Mouse (Mus musculus) midbrain, embryonic 12.5 days (tissue): ENCODE measurements around the gene Gm28036. TPM values are rescaled to one million over a fixed set of nuclear protein-coding genes. Genes with fewer than 3 reads are reported as not detected.
A peak's percentile ranks its signal among the peaks of the same experiment; 100 is the strongest.

ENCODE experiments used
- ATAC-seq: fragments of 200-750 bp; cut with Nextera tagmentation; 2 replicates; pipeline ENCODE4 v1.8.0; 2017; ENCODE audit warnings: low read depth, moderate TSS enrichment, moderate library complexity; ENCODE audit not compliant: low FRiP score
- H3K27ac ChIP-seq: fragments of 300-500 bp; sonication (generic); replicated peaks from 2 replicates; pipeline ENCODE4 v1.5.1; 2016; ENCODE audit warnings: mild to moderate bottlenecking
- H3K27me3 ChIP-seq: fragments of 300-500 bp; sonication (generic); 2 replicates; pipeline ENCODE4 v1.6.1; 2016; ENCODE audit warnings: mild to moderate bottlenecking
- H3K36me3 ChIP-seq: fragments of 300-500 bp; sonication (generic); 2 replicates; pipeline ENCODE4 v1.6.1; 2016
- H3K4me1 ChIP-seq: fragments of 300-500 bp; sonication (generic); 2 replicates; pipeline ENCODE4 v1.6.1; 2016
- H3K4me2 ChIP-seq: fragments of 300-500 bp; sonication (generic); replicated peaks from 2 replicates; pipeline ENCODE4 v1.6.1; 2016; ENCODE audit warnings: mild to moderate bottlenecking, moderate library complexity
- H3K4me3 ChIP-seq: fragments of 300-500 bp; sonication (generic); 2 replicates; pipeline ENCODE4 v1.5.1; 2016; ENCODE audit warnings: mild to moderate bottlenecking
- H3K9ac ChIP-seq: fragments of 300-500 bp; sonication (generic); replicated peaks from 2 replicates; pipeline ENCODE4 v1.6.1; 2016; ENCODE audit warnings: mild to moderate bottlenecking, moderate library complexity
- H3K9me3 ChIP-seq: fragments of 300-500 bp; sonication (generic); 2 replicates; pipeline ENCODE4 v1.6.1; 2016; ENCODE audit warnings: mild to moderate bottlenecking
- WGBS: fragments of 180-500 bp; shearing (Covaris S2); methylation state at CpG from one replicate; pipeline ENCODE4 v1.1.7; 2016; 5-methylcytosine and 5-hydroxymethylcytosine counted together
- polyA plus RNA-seq: library from polyadenylated mRNA; unstranded; fragments of >200 nt; fragmentation: Nextera tagmentation; extraction: Ambion mirVana; gene quantifications from 2 replicates; pipeline ENCODE4 v1.2.1, GENCODE M21; 2016

Gene Gm28036
- polyA plus RNA-seq, 1 experiment from 2014 or later = 24.0 TPM

- ATAC-seq = no peak
- no peaks in the 10 kb centered on the region for H3K27me3 ChIP-seq
- WGBS = 91% methylated on average over 8 of the region's 8 CpGs
These were observed 47.7 kb downstream of the Gm28036 start for GRCm38 (mm10) chr2:156079183-156079560.

GRCm38 (mm10) chr2:156078421-156079182, 48.3 kb downstream of the Gm28036 start:
- no peak for ATAC-seq
- Histone ChIP-seq H3K4me2 (no peak overlapping the region), H3K4me3 (no peak overlapping the region), H3K27me3 (no peaks in the 10 kb centered on the region), H3K4me1 (0 out of 2 replicates have a peak, but pooled peaks cover 2% of the 10 kb centered on the region), H3K27ac (no peak overlapping the region), H3K36me3 (peaks cover 61% of the 10 kb centered on the region), H3K9me3 (no peaks in the 10 kb centered on the region), H3K9ac (no peak overlapping the region)
- 95% methylated on average over 16 of the region's 16 CpGs for WGBS

More at GRCm38 (mm10) chr2:156079183-156079560, 47.7 kb downstream of the Gm28036 start:
- Histone ChIP-seq H3K4me3 (no peak overlapping the region), H3K36me3 (peaks cover 55% of the 10 kb centered on the region), H3K27ac (no peak overlapping the region), H3K4me2 (no peak overlapping the region), H3K9ac (no peak overlapping the region), H3K9me3 (no peaks in the 10 kb centered on the region), H3K4me1 (0 out of 2 replicates have a peak, but pooled peaks cover 2% of the 10 kb centered on the region)

- Histone ChIP-seq H3K4me3 (no peak overlapping the region), H3K4me2 (no peak overlapping the region), H3K9ac (no peak overlapping the region), H3K27ac (no peak overlapping the region), H3K27me3 (no peaks in the 10 kb centered on the region), H3K4me1 (0 out of 2 replicates have a peak, but pooled peaks cover 2% of the 10 kb centered on the region), H3K9me3 (no peaks in the 10 kb centered on the region), H3K36me3 (peaks cover 72% of the 10 kb centered on the region)
- no peak for ATAC-seq
- WGBS = 92% methylated on average over 7 of the region's 7 CpGs
These were observed 49.4 kb downstream of the Gm28036 start for GRCm38 (mm10) chr2:156077461-156077860.

- H3K4me1 ChIP-seq = no peaks in the 10 kb centered on the region
- H3K4me2 ChIP-seq = no peak overlapping the region
- no peak overlapping the region for H3K4me3 ChIP-seq
- no peak for ATAC-seq
- no peak overlapping the region for H3K9ac ChIP-seq
- H3K9me3 ChIP-seq = no peaks in the 10 kb centered on the region
- no peaks in the 10 kb centered on the region for H3K27me3 ChIP-seq
- H3K27ac ChIP-seq = no peak overlapping the region
- 97% methylated on average over 15 of the region's 15 CpGs for WGBS
- peaks cover 98% of the 10 kb centered on the region for H3K36me3 ChIP-seq
These were observed 53.2 kb downstream of the Gm28036 start for GRCm38 (mm10) chr2:156073725-156074124.

GRCm38 (mm10) chr2:156071236-156071635, 55.7 kb downstream of the Gm28036 start:
- no peak overlapping the region for H3K4me3 ChIP-seq
- no peak for ATAC-seq
- H3K9ac ChIP-seq = no peak overlapping the region
- H3K4me1 ChIP-seq = peaks cover 3% of the 10 kb centered on the region; the same call in 1 of the 2 replicates
- H3K27ac ChIP-seq = no peak overlapping the region
- H3K4me2 ChIP-seq = no peak overlapping the region
- WGBS = 96% methylated on average over 10 of the region's 10 CpGs
- no peaks in the 10 kb centered on the region for H3K27me3 ChIP-seq
- H3K36me3 ChIP-seq = peaks cover 91% of the 10 kb centered on the region
- no peaks in the 10 kb centered on the region for H3K9me3 ChIP-seq

- H3K27me3 ChIP-seq = no peaks in the 10 kb centered on the region
- peaks cover 58% of the 10 kb centered on the region for H3K36me3 ChIP-seq
- no peak overlapping the region for H3K27ac ChIP-seq
- 96% methylated on average over 10 of the region's 10 CpGs for WGBS
- no peaks in the 10 kb centered on the region for H3K9me3 ChIP-seq
- no peak for ATAC-seq
- H3K9ac ChIP-seq = no peak overlapping the region
- peaks cover 9% of the 10 kb centered on the region for H3K4me1 ChIP-seq
- no peak overlapping the region for H3K4me3 ChIP-seq
- no peak overlapping the region for H3K4me2 ChIP-seq
These were observed 59.0 kb downstream of the Gm28036 start for GRCm38 (mm10) chr2:156067916-156068315.

GRCm38 (mm10) chr2:156066126-156066525, 60.8 kb downstream of the Gm28036 start:
- Histone ChIP-seq H3K36me3 (peaks cover 41% of the 10 kb centered on the region), H3K4me3 (peak overlapping the region; percentile 71), H3K27me3 (no peaks in the 10 kb centered on the region), H3K27ac (no peak overlapping the region), H3K9ac (peak overlapping the region; percentile 80), H3K4me1 (peaks cover 9% of the 10 kb centered on the region), H3K9me3 (no peaks in the 10 kb centered on the region), H3K4me2 (peak overlapping the region; percentile 91)
- WGBS = 34% methylated on average over 10 of the region's 10 CpGs
- 0 out of 2 replicates have a peak, but pooled peaks have one; percentile 3 for ATAC-seq

GRCm38 (mm10) chr2:156065099-156066041, 61.5 kb downstream of the Gm28036 start, which contains the start of gene Spag4:
TSS of gene Spag4 (plus strand) at chr2:156065175.
- peak within 1 kb of the TSS; percentile 75 for H3K27ac ChIP-seq
- H3K9me3 ChIP-seq = no peaks in the 10 kb centered on the region
- H3K4me3 ChIP-seq = peak within 1 kb of the TSS; percentile 71
- peak within 1 kb of the TSS; percentile 91 for H3K4me2 ChIP-seq
- ATAC-seq = peak; percentile 89
- no peaks in the 10 kb centered on the region for H3K27me3 ChIP-seq
- peaks cover 34% of the 10 kb centered on the region for H3K36me3 ChIP-seq
- under 1% methylated on average over 81 of the region's 81 CpGs for WGBS
- peak within 1 kb of the TSS; percentile 80 for H3K9ac ChIP-seq
- peaks cover 9% of the 10 kb centered on the region for H3K4me1 ChIP-seq

GRCm38 (mm10) chr2:156052816-156053215, 74.1 kb downstream of the Gm28036 start, which contains the start of gene Fer1l4:
TSS of gene Fer1l4 (minus strand) at chr2:156052947.
- Histone ChIP-seq H3K9ac (no peak within 1 kb of the TSS), H3K4me3 (no peak within 1 kb of the TSS), H3K4me2 (no peak within 1 kb of the TSS), H3K27ac (no peak within 1 kb of the TSS), H3K36me3 (no peaks in the 10 kb centered on the region), H3K27me3 (peaks cover 11% of the 10 kb centered on the region; the same call in 1 of the 2 replicates), H3K4me1 (no peaks in the 10 kb centered on the region), H3K9me3 (no peaks in the 10 kb centered on the region)
- no peak for ATAC-seq
- WGBS = 92% methylated on average over 9 of the region's 9 CpGs

GRCm38 (mm10) chr2:156047929-156048328, 79.0 kb downstream of the Gm28036 start:
- H3K36me3 ChIP-seq = no peaks in the 10 kb centered on the region
- WGBS = 7% methylated on average over 19 of the region's 19 CpGs
- peaks cover 21% of the 10 kb centered on the region; the same call in 1 of the 2 replicates for H3K27me3 ChIP-seq
- no peak overlapping the region for H3K4me3 ChIP-seq
- peak overlapping the region; percentile 13 for H3K4me2 ChIP-seq
- H3K4me1 ChIP-seq = no peaks in the 10 kb centered on the region
- H3K27ac ChIP-seq = no peak overlapping the region
- ATAC-seq = no peak
- no peak overlapping the region; the same call in 1 of the 2 replicates for H3K9ac ChIP-seq
- no peaks in the 10 kb centered on the region for H3K9me3 ChIP-seq

- Histone ChIP-seq H3K4me1 (no peaks in the 10 kb centered on the region), H3K9ac (no peak overlapping the region), H3K27me3 (peaks cover 11% of the 10 kb centered on the region; the same call in 1 of the 2 replicates), H3K9me3 (no peaks in the 10 kb centered on the region), H3K4me2 (no peak overlapping the region), H3K36me3 (no peaks in the 10 kb centered on the region), H3K4me3 (no peak overlapping the region), H3K27ac (no peak overlapping the region)
- WGBS = 87% methylated on average over 8 of the region's 8 CpGs
- ATAC-seq = no peak
These were observed 84.0 kb downstream of the Gm28036 start for GRCm38 (mm10) chr2:156042903-156043302.
